ENCODE assay signal across 27 mouse cellular contexts in the genomic region with DNA sequence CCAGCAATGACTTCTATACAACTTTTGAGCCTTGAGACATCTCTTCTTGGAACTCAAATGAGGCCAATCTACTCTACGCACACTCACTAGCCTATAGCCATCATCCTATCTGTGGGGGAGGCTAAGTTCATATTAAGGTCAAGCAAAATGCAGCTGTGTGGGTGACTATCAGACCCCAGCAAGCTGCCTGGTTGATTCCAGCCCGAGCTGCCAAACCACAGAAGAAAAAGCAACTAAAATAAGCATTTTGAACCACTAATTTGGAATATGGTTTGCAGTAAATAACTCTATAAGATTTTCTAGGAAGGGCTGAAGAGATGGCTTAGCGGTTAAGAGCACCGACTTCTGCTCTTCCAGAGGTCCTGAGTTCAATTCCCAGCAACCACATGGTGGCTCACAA. TPM values are rescaled to one million over a fixed set of nuclear protein-coding genes. Genes with fewer than 3 reads are reported as not detected.
"Had no signal": no experiment of that assay in that cellular context is flagged by ENCODE, and none has a peak within 500 bp of the region (broad histone marks: within the 10 kb centered on the region; RNA-seq: fewer than 3 reads in every experiment).

No protein-coding gene starts in this region.

- DNase-seq: kidney, adult 8-10 months; kidney, postnatal 14 days; kidney, postnatal 4 days; left cerebral cortex, postnatal 4 days; lung, adult 18-20 months; lung, postnatal 14 days; lung, postnatal 4 days; retina, postnatal 1 day; right cerebral cortex, postnatal 25 days; spleen, adult 18-20 months; thymus, adult 2 months; thymus, postnatal 14 days; thymus, postnatal 4 days had no signal

- H3K36me3 ChIP-seq: kidney, embryonic 15.5 days; limb, embryonic 12.5 days; limb, embryonic 15.5 days; midbrain, embryonic 10.5 days; midbrain, embryonic 13.5 days; neural tube, embryonic 13.5 days; stomach, embryonic 15.5 days had no signal

- H3K4me1 ChIP-seq: limb, embryonic 12.5 days; limb, embryonic 15.5 days; midbrain, embryonic 10.5 days; midbrain, embryonic 13.5 days; neural tube, embryonic 13.5 days had no signal

- H3K9ac ChIP-seq: kidney, embryonic 15.5 days; limb, embryonic 12.5 days; limb, embryonic 15.5 days; liver, embryonic 14.5 days; midbrain, embryonic 13.5 days; neural tube, embryonic 13.5 days; stomach, embryonic 15.5 days had no signal

- H3K4me2 ChIP-seq: kidney, embryonic 15.5 days; limb, embryonic 12.5 days; limb, embryonic 15.5 days; liver, embryonic 11.5 days; midbrain, embryonic 13.5 days; neural tube, embryonic 13.5 days; stomach, embryonic 15.5 days had no signal

- H3K9me3 ChIP-seq: kidney, embryonic 15.5 days; limb, embryonic 12.5 days; limb, embryonic 15.5 days; midbrain, embryonic 10.5 days; midbrain, embryonic 13.5 days; neural tube, embryonic 13.5 days; stomach, embryonic 15.5 days had no signal

- H3K4me3 ChIP-seq: kidney, embryonic 15.5 days; limb, embryonic 12.5 days; limb, embryonic 15.5 days; midbrain, embryonic 10.5 days; midbrain, embryonic 13.5 days; myocyte; neural tube, embryonic 13.5 days; stomach, embryonic 15.5 days had no signal

- ATAC-seq: midbrain, embryonic 13.5 days; midbrain, embryonic 16.5 days had no signal

- H3K27ac ChIP-seq: kidney, embryonic 15.5 days; limb, embryonic 12.5 days; limb, embryonic 15.5 days; liver, embryonic 14.5 days; midbrain, embryonic 10.5 days; midbrain, embryonic 13.5 days; neural tube, embryonic 13.5 days; stomach, embryonic 15.5 days had no signal

- H3K27me3 ChIP-seq: kidney, embryonic 15.5 days; limb, embryonic 12.5 days; limb, embryonic 15.5 days; midbrain, embryonic 13.5 days; neural tube, embryonic 13.5 days; stomach, embryonic 15.5 days had no signal

RNA-seq across cellular contexts. Expression of a gene that starts 11.0 kb away (rescaled TPM):
- total RNA-seq: left cerebral cortex, postnatal 4 days; megakaryocyte, adult 5-6 weeks; monocyte, adult 5-6 weeks; neutrophil, adult 5-6 weeks had no signal
- polyA plus RNA-seq: kidney, embryonic 15.5 days; midbrain, embryonic 16.5 days; thymus, adult 2 months had no signal
